Mouse (Mus musculus): ENCODE results near the gene Trim25.

DNA sequence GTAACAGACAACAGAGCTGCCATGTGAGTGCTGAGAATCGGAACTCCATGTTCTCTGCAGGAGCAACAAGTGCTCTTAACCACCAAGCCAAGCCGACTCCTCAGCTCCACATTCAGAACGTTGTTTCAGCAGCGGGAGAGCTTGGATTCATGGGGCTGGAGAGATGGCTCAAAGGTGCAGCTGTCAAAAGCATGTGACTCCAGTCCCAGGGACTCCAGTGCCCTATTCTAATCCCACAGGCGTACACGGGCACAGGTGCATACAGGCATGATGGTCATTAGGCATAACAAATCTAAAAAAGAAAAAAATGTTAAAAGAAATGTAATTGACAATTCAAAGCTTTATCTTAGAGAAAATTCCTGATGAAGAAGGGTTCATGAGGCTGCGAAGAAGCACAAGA, 6.0 kb upstream of the Trim25 start:
- no peak for TF ChIP-seq CTCF (IDR thresholded peaks at IDR 0.05; ENCODE audit: low read depth, low read length)
- TF ChIP-seq POLR2A (IDR thresholded peaks at IDR 0.05; ENCODE audit: insufficient read depth, low read length) = no peak

All from ES-Bruce4 (cell line).